Mouse (Mus musculus) frontal cortex, postnatal 36 days (tissue): ENCODE results near the gene Exog.

Experiments used
- DNase-seq, 2 experiments: peaks; one replicate each; pipeline ENCODE4 v3.0.0; 2022; ENCODE audit warnings: low spot score in 2 of 2

The Exog gene

DNA sequence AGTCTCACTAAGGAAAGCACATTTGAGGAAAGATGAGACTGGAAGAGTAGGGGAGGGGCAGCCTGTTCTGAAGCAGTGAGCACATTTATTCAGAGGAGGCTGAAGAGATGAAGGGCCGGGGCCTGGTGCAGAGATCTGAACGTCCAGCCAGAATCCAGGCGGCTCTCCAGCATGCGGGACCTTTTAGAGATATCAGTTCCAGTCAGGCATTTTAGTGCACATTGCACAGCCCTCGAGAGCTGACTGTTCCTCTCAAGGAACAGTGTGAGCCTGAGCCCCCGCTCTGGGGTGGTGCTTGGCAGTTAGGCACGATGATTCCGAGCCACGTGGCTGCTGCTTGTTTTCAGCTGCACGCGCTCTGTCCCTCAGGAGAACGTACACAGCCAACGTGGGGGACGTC, 12.4 kb downstream of the Exog start:
- DNase-seq: no peak

DNA sequence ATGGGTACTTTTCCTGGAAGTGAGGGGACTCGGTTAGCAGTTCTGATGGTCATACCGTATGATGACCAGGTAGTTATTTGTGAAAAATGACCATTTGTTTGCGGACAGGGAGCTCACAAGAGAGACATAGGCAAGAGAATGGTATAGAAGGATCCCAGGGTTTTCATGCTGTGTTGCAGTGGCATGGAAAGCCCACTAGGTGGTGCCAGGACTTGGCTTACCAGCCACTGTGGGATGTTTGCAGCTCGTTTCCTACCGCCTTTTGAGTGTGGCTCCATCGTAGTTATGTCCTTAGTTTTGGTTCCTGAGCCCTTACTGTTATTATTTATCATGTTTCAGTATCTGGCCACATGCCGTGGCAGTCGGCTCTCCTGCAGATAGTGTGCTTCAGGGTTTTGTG, 15.7 kb downstream of the Exog start:
- DNase-seq: peak; percentile 69 to 84

DNA sequence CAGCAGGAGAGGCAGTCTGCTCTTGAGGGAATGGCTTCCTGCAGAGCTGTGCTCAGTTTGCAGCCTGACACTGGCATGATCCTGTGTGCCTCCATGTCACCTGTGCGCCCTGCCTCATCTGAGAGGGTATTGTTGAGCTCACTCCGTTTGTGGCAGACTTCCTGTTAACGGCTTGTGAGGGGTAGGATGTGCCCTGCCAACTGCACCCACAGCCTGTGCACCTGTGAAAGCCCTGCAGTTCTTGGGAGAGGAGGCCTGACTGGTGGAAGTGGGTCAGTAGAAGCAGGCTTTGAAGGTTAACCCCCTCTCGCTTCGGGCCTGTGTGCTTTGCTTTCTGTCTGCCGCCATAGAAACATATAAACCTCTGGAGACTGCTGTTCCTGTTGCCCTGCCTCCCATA, 20.3 kb downstream of the Exog start:
- DNase-seq: no peak

DNA sequence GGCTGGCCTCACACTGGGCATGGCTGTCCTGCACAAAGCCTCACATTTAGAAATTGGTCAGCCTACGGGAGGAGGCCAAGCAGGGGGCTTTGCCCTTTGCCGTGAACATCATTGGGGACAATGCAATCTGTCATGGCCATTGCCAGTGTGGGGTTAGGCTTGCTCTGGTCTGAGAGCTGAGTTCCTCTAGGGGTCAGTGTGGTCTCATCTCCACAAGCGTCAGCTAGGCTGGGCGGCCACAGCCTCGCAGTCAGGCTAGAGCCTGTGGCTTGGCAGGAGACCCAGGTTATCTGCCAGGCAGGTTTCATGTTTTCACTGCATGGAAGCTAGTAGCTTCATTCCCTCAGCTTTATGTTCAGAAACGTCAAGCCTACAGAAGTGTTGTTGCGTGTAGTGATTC, 20.9 kb downstream of the Exog start:
- DNase-seq: no peak

DNA sequence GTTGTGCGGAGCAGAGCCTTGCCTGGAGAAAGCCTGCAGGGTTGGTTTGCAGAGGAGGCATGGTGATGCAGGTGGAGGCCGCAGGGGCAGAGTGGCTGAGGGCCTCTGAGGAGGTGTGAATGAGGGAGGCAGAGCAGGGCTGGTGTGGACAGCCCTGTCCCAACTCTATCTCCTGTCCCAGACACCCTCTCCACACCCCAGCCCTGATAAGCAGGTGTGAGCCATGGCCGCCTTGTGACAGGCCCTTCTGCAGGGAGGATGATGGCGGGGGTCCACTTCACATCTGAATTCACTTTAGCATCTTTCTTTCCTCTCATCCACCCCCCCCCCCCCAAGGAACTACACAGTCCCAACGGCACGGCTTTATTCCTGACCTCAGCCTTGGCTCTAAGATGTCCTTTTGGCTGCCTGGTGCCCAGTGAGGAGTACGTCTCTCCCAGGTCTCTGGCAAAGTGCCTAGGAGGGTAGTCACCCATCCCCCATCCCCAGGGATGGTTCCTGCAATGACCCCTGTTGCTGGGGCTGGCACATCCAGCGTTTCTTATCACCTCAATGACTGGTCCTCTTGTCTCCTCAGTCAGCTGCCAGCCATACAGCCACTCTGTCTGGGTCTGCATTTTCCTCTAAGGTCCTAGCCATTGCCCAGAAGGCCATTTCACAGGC, 25.1 kb downstream of the Exog start:
- DNase-seq: no peak

DNA sequence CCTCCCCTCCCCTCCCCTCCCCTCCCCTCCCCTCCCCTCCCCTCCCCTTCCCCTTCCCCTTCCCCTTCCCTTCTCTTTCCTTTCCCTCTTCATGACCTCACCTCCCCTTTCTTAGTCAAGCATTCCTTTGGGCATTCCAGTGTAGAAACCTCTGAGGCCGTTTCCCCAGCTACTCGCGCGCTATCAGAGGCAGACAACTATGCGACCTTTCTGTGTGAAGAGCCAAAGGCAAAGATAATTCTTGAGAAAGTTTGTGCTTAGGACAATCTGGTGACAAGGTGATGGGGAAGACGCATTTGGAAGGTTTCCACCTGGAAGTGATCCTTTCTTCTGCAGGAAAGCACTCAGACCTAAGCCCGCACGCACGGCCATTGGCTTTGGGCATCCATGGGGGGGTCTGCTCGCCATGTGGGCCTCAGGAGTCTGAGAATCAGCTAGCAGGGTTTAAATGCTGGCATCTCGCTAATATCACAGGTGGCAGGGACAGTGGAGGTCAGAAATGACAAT, 27.7 kb downstream of the Exog start:
- DNase-seq: no peak

DNA sequence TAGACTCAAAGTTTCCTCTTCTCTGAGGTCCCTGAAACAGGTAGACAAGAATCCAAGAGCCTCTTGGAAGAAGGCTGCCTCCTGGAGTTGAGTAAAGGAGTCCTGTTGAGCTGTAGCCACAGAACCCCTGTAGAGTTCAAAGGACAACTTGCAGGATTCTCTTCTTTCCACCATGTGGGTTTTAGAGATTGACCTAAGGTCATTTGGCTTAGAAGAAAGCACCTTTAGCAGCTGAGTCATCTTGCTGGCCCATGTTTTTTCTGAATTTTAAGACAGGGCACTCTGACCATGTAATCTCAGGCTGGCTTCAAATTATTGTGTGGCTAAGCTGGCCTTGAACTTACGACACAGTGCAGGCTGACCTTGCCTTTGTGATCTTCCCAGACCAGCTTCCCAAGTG, 28.3 kb downstream of the Exog start:
- no peak for DNase-seq

DNA sequence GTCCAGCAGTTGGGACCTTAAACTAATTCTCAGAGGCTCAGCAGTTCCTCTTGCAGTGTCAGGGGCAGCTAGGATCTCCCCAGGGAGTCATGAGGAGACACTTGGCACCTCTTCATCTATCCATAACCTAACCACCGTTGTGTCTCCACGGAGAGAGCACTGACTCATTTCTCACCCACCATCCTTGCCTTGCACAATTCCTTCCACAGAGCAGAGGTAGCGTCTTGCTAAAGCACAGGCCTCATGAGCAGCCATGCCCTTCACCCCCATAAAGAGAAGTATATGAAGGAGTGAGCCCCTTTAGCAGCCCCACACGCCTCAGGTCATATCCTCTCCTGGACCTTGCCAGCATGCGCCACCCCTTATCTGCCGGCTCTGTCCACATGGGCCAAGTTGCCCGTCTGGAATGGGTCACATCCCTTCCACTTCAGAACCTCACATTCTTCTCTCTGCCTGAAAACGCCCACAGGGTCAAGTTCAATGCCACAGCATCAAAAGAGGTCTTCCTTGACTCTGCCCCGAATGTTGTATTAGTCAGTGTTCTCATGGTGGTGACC, 28.9 kb downstream of the Exog start:
- DNase-seq: peak in 1 of 2 experiments; percentile 24

DNA sequence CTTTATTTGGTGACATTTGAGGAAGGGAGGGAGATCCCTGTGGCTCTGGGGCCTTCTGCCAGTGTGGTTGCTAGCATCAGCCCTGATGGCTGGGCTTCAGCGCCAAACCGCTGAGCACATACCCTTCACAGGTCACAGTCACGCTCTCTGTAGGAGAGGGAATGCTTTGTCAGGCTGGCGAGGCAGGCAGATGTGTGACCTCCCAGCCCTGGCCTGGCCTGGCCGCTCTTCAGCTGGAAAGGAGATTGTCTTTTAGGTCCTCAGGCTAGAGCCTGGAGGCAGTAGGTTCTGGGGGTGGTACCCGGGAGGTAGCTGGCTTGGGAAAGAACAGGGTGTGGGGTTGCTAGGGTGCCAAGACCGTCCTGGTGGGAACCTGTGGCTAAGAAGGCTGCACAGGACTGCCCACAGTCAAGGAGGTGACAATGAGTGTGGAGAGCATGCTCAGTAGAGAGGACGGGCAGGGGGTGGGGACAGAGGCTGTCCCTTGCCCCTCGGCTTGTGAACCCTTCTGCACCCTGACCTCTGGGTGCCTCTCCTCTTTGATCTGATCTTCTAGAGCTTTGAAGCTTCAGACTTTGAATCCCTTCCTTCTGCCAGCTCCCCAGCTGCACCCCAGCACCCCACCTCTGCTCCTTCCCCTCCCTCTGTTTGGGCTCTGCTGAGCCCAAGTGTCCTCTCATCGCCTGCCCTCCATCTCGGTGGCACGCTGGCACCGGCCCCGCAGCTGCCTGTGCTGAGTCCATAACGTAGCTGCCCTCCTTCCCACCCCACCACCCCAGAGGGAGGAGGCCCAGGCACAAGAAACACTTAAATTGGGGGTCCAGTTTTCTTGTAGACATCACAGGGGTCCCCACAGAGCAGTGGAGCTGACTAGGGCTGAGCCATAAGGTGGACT, 30.2 kb downstream of the Exog start:
- DNase-seq: no peak

DNA sequence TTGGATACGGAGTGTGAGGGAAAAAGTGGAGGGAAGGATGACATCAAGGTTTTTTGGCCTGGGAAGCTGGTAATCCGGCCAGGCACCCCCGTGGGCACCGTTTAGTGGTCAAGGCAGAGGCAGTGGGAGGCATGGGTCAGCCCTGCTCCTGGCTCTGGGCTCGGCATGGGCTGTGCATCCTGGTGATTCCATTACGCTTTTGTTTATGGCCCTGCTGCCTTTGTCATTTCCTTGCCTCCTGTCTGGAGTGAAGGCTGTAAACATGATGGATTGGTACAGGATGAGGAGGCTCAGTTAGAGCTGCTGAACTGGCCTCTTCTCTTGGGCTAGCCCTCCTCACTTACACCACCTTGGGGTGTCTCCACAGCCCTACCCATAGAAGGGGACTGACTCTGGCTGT, 33.0 kb downstream of the Exog start:
- no peak for DNase-seq

DNA sequence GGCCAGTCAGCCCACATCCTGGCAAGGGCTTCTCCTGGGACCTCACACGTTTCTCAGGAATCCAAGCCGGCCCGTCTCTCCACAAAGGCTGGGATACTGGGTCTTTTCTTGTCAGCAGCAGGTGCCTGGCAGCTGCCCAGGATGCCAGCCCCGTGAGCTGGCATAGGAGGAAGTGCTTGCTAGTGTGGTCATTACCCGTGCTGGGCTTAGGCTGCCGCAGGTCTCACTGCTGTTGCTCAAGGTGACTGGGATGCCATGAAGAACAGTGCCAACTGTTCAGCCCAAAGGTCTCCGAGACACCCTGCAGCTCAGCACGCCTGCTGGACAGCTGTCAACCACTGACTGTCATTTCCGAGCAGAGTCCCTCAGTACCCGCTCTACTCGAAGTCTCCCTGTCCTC, 33.6 kb downstream of the Exog start:
- DNase-seq: no peak

DNA sequence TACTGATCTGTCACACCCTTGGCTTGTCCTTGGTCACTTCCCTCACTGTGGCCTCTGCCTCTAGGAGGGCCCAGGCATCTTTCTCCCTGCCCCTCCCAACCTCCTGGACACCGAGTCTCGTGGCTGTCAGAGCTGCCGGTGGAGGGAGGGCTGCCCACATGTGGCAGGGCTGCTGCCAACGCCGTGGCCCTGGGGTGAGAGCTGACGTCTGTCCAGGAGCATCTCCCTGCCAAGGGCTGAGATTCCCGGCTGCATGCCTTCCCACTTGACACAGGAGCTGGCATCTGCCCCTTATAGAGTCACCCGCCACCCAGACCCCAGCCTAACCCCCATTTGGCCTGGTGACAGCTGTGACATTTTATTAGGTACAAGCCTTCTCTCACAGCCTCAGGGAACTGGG, 34.6 kb downstream of the Exog start:
- no peak for DNase-seq

DNA sequence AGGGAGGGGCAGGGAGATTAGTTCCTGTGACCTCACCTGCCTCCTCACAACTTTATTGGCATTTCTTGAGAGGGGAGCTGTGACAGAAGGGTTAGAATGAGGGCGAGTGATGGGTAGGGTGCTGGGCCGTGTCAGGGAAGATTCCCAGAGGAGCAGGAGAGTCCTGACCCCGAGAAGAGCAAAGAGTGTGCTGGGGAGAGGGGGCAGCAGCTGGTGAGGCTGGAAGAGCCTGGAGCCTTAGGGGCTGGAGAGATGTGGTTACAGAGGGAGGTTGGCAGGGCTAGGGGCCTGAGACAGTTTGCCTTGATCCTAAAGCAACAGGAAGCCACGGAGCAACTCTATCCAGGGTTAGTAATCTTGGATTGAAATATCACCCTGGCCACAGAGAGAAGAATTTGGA, 36.9 kb downstream of the Exog start:
- no peak for DNase-seq

DNA sequence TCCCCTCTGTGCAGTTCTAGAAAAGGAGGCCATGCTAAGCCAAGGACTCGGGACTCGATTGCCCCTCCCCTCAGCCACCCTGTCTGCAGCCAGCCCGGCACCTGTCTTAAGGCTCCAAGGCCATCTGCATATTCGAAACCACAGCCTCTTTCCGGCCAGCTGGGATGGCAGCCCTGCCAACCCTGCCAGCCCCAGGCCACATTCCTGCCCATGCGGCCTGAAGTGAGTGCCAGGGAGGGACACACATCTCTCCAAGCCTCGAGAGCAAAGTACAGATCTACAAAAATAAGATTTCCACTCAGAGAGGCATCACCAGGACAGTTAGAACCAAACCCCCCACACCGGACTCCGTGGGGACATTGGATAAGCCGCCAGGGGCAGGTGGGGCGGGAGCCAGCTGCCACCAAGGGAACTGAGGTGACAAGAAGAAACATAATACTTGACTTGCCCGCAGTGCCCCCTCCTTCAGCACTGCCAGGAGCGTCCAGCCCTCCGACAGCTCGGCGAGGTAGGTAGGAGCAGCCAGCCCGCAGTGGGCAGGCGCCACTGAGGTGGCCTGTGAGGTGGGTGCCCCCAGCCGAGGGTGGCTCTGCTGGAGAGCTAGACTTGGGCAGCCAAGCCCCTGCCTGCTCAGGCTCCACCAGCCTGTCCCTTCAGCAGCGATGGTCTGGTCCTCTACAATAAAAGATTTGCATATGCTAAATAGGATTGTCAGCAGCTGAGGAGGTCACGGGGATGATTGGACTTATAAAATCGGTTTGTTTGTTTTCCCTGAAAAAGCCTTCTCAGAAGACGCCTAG, 39.0 kb downstream of the Exog start:
- no peak for DNase-seq

DNA sequence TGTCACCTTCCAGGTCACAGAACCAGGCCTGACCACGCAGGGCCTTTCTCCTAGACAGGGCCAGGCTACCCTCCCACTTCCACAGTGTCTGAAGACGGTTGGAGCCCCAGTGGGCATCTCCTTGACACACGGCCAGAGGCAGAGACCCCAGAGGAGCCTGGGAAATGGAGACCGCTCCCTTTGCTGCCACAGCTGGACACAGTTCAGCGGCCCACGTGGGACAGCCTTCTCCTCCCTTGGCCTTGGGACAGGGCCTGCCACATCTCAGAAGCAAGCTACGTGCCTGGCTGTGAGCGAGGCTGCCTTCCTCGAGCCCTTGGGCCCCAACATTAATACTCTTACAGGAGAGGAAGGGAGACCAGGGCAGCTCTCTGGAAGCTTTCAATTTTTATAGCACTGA, 39.7 kb downstream of the Exog start:
- DNase-seq: no peak

DNA sequence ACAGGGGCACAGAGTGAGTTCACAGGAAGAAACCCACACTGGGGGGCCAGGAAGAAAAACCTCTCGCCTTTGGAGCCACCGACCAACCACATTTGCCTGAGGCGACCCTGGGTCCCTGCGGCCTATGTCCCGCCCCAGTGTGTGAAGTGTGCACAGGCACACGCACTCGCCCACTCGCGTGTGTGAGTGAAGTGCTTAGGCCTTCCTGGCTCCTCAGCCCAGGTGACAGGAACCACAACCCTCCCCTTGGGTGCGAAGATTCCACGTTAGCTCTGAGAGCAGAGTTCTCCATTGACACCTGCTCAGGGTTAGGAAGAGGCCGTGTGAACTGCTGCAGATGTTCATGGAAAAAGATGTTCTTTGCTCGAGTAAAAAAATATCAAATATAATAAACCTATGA, 40.1 kb downstream of the Exog start:
- DNase-seq: no peak

DNA sequence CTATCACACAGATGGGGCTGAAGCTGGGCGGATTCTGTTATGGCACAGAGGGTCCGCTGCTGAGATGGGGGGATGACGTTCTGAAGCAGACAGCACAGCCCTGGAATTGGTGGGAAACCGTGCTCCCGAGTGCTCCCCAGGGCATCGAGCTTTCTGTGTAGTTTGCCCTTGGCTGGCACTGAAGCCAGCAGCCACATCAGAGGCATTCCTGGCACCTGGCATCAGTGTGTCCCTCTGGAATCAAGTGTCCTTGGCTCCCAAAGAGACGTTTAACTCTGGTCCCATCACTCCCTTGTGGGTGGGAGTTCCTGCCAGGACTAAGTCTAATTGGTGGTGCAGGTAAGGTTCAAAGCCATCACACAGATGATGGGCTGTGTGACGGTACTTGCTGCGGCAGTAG, 51.6 kb downstream of the Exog start:
- no peak for DNase-seq

DNA sequence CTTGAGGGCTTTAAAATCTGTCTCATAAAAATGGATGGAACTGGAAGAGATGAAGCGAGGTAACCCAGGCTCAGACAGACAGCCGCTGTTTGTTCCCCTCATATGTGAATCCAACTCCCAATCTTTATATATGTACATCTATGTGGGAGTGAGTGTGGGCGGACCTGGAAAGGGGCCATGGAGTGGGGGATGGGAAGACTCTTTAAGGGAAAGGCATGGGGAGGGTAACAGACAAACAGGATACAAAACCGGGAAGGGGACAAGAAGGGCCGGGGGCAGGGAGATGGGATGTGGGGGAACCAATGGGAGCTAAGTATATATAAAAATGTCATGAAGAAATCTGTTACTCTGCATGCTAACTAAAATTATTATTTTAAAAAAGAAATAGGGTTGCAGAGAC, 52.2 kb downstream of the Exog start:
- DNase-seq: peak; percentile 39 to 43

DNA sequence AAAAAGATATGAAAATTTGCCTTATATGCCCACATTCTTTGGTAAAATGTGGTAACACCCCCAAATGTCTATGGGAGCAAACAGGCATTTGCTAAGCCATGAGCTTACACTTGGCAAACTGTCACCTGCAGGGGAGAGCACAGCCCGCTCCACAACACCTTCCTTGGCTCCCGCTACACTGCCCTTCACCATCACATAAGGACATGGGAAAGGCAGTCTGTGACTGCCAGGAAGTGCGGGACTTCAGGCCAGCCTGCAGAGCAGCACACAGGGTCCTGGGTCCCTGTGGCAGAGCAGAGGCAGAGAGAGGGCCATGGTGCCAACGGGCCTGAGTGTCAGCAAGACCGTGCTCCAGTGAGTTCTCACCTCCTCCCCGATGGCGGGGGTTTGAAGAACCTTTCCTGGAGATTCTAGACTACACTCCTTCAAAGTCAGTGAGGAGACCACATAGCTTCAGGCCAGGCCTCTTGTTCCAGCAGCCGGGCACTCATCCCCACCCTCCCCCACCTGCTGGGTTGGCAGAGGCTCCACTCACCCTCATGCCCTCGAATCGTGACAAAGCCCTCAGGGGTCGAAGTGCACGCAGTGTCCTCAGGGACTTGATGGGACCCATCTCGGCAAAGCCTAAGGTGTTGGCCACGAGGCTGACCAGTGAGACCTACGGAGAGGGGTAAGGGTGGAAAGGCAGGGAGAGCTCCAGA, 53.0 kb downstream of the Exog start:
- no peak for DNase-seq

DNA sequence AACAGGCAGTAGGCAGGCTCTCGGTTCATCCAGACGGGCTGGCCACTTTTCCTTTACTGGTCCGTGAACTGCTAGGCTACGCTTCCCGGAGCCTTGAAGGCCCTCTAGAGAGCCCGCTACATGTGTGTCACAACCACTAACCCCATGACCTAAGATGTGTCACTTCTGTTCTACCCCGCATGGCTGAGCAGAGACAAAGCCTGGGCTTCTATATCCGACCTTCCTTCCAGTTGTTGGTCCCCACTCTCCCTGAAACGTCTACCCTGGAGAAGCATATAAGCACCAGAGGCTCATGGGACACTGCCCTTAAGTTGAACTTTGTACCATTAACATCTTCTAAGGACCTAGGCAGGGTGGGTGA, 53.5 kb downstream of the Exog start:
- DNase-seq: no peak

DNA sequence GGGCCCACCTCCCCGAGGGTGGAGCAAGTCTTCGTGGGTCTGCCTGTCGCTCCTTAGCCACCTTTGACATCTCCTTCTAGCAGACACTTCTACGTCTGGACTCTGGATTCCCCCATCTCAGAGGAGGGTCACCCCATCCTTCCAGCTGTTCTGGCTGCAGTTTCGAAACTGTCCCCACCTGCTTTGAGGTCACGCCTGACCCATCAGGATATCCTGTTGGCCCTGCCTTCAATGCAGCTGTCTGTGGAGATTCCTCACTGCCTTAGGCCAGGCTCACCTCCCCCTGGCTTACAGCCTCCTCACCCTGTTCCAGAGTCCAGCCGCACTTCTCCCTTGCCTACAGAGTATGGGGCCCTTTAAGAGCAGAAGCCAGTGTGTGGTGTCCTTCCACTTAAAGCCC, 54.1 kb downstream of the Exog start:
- DNase-seq: no peak

DNA sequence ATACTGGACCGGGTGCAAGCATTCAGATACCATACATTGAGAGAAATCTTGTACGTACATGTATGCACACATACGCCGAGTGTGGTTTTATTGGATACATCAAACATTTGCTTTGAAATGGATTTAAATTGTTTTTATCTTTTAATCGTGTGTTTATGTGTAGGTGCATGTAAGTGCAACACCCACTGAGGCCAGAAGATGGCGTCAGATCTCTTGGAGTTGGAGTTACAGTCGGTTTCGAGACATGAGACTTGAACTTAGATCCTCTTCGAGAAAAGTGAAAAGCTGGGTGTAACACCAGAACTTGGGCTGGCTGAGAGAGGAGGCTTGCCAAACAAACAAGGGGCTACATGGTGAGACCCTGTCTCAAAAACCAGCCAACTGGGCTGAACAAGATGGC, 58.9 kb downstream of the Exog start:
- no peak for DNase-seq
